Mouse (Mus musculus) ovary, adult 18-20 months (tissue): ENCODE data around the gene Fam107b.

ENCODE experiments used
- DNase-seq: peaks from one replicate; pipeline ENCODE4 v3.0.0; 2022; ENCODE audit warnings: low spot score, mixed read lengths

Fam107b gene

GRCm38 (mm10) chr2:3608868-3609854 lies 38.9 kb downstream of the Fam107b start:
- DNase-seq: no peak

GRCm38 (mm10) chr2:3618446-3618845 lies 48.2 kb downstream of the Fam107b start:
- no peak for DNase-seq

- no peak for DNase-seq
Measured at GRCm38 (mm10) chr2:3621568-3621967, 51.3 kb downstream of the Fam107b start.

GRCm38 (mm10) chr2:3622158-3622557 lies 51.9 kb downstream of the Fam107b start:
- DNase-seq: no peak

- DNase-seq: no peak
Measured at GRCm38 (mm10) chr2:3623207-3623980, 53.1 kb downstream of the Fam107b start.

GRCm38 (mm10) chr2:3623981-3624584 lies 53.8 kb downstream of the Fam107b start:
- DNase-seq: no peak

- DNase-seq: no peak
Measured at GRCm38 (mm10) chr2:3629096-3629495, 58.8 kb downstream of the Fam107b start.

- no peak for DNase-seq
Measured at GRCm38 (mm10) chr2:3629741-3630140, 59.5 kb downstream of the Fam107b start.

GRCm38 (mm10) chr2:3630769-3631477 lies 60.6 kb downstream of the Fam107b start:
- no peak for DNase-seq

GRCm38 (mm10) chr2:3633137-3633536 lies 62.8 kb downstream of the Fam107b start:
- no peak for DNase-seq

- no peak for DNase-seq
Measured at GRCm38 (mm10) chr2:3636771-3637170, 66.5 kb downstream of the Fam107b start.

GRCm38 (mm10) chr2:3641001-3641770 lies 70.9 kb downstream of the Fam107b start:
- no peak for DNase-seq

GRCm38 (mm10) chr2:3642949-3643348 lies 72.7 kb downstream of the Fam107b start:
- no peak for DNase-seq

GRCm38 (mm10) chr2:3645741-3646140 lies 75.5 kb downstream of the Fam107b start:
- no peak for DNase-seq

- DNase-seq: no peak
Measured at GRCm38 (mm10) chr2:3649171-3649570, 78.9 kb downstream of the Fam107b start.

GRCm38 (mm10) chr2:3654606-3655005 lies 84.3 kb downstream of the Fam107b start:
- DNase-seq: no peak

GRCm38 (mm10) chr2:3656091-3656490 lies 85.8 kb downstream of the Fam107b start:
- DNase-seq: no peak

- no peak for DNase-seq
Measured at GRCm38 (mm10) chr2:3656834-3657233, 86.5 kb downstream of the Fam107b start.

GRCm38 (mm10) chr2:3657376-3657775 lies 87.1 kb downstream of the Fam107b start:
- DNase-seq: no peak

GRCm38 (mm10) chr2:3657811-3658730 lies 87.8 kb downstream of the Fam107b start:
- DNase-seq: no peak
